Mouse (Mus musculus): ENCODE results near the gene Rtn4rl1. TPM values are rescaled to one million over a fixed set of nuclear protein-coding genes. Genes with fewer than 3 reads are reported as not detected.

Gene Rtn4rl1
- polyA plus RNA-seq, 1 experiment: 0.96 TPM

DNA sequence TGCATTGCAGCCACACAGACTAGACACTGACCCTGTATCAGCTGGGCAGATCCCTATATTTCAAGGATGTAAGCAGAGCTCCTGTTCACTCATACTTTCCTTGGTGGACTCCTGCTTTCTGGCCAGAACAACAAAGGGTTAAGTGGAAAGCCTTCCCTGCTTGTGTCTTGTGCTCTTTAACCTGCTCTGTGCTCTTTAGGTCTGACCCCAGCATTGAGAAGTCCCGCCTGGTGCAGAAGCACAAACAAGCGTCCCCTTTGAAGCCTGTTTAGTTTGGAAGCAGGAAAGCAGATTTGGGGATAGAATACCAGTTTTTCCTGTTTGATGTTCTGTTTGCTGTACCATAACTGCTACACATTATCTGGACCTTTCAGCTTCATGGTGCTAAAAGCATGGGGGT is 35.7 kb upstream of the Rtn4rl1 start:
- no peaks in the 10 kb centered on the region for H3K4me1 ChIP-seq (ENCODE audit: control insufficient read depth, insufficient read depth, low read length)
- H3K9ac ChIP-seq (ENCODE audit: low read depth, poor library complexity, severe bottlenecking): no peak overlapping the region
- H3K27ac ChIP-seq (ENCODE audit: insufficient read depth, low read length): no peak overlapping the region
- TF ChIP-seq CTCF (IDR thresholded peaks at IDR 0.05; ENCODE audit: low read depth, low read length) (no peak), POLR2A (IDR thresholded peaks at IDR 0.05; ENCODE audit: insufficient read depth, low read length) (no peak), EP300 (IDR thresholded peaks at IDR 0.05; ENCODE audit: insufficient read depth, low read depth, low read length) (no peak)
- no peaks in the 10 kb centered on the region for H3K36me3 ChIP-seq (ENCODE audit: control insufficient read depth, insufficient read depth, low read length, poor library complexity, severe bottlenecking)
- H3K4me3 ChIP-seq (ENCODE audit: low read depth, low read length): no peak overlapping the region
- no peaks in the 10 kb centered on the region for H3K27me3 ChIP-seq (ENCODE audit: control insufficient read depth, insufficient read depth, low read length, poor library complexity, severe bottlenecking)
- H3K9me3 ChIP-seq (replicated peaks; ENCODE audit: control insufficient read depth, insufficient read depth, low read length, poor library complexity, severe bottlenecking): no peaks in the 10 kb centered on the region

DNA sequence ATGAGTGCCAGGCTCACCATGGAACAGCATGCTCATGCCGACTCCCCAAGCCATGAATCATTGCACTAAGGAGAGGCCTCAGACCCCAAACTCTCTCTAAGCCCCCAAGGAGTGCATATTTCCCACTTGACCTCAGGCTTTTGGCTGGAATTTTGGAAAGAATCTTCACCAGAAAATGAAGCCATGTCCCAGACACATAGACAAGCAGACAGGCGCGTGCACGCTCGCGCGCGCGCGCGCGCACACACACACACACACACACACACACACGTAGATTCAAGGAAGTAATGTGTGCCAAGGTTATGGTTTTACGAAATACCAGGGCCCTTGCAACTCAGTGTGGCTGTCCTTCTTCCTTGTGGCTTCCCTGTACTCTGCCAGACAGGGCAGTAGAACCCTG is 35.2 kb upstream of the Rtn4rl1 start:
- no peaks in the 10 kb centered on the region for H3K36me3 ChIP-seq (ENCODE audit: control insufficient read depth, insufficient read depth, low read length, poor library complexity, severe bottlenecking)
- TF ChIP-seq POLR2A (IDR thresholded peaks at IDR 0.05; ENCODE audit: insufficient read depth, low read length) (no peak), EP300 (IDR thresholded peaks at IDR 0.05; ENCODE audit: insufficient read depth, low read depth, low read length) (no peak), CTCF (IDR thresholded peaks at IDR 0.05; ENCODE audit: low read depth, low read length) (no peak)
- H3K27ac ChIP-seq (ENCODE audit: insufficient read depth, low read length): no peak overlapping the region
- H3K9ac ChIP-seq (ENCODE audit: low read depth, poor library complexity, severe bottlenecking): no peak overlapping the region
- no peaks in the 10 kb centered on the region for H3K27me3 ChIP-seq (ENCODE audit: control insufficient read depth, insufficient read depth, low read length, poor library complexity, severe bottlenecking)
- no peaks in the 10 kb centered on the region for H3K4me1 ChIP-seq (ENCODE audit: control insufficient read depth, insufficient read depth, low read length)
- H3K9me3 ChIP-seq (replicated peaks; ENCODE audit: control insufficient read depth, insufficient read depth, low read length, poor library complexity, severe bottlenecking): no peaks in the 10 kb centered on the region
- H3K4me3 ChIP-seq (ENCODE audit: low read depth, low read length): no peak overlapping the region

DNA sequence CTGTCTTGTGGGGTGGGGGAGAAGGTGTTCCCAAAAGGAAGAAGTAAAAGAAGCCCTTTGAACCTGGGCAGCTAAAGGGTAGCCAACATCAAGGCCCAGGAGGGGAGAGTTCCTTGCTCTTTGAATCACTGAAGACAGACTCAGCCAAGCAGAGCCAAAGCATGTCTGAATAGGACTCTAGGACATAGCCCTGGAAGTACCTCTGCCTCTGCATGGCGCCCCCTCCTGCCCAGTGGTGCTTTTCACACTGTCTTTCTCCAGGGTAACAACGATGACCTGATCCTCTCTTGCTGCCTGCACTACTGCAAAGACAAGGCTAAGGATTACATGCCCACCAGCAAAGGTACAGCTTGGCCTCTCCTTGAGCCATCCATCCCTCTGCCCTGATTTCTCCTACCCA is 34.0 kb upstream of the Rtn4rl1 start:
- H3K4me3 ChIP-seq (ENCODE audit: low read depth, low read length): no peak overlapping the region
- no peak overlapping the region for H3K27ac ChIP-seq (ENCODE audit: insufficient read depth, low read length)
- no peaks in the 10 kb centered on the region for H3K9me3 ChIP-seq (replicated peaks; ENCODE audit: control insufficient read depth, insufficient read depth, low read length, poor library complexity, severe bottlenecking)
- TF ChIP-seq POLR2A (IDR thresholded peaks at IDR 0.05; ENCODE audit: insufficient read depth, low read length) (no peak), CTCF (IDR thresholded peaks at IDR 0.05; ENCODE audit: low read depth, low read length) (peak; percentile 82)
- no peak overlapping the region for H3K9ac ChIP-seq (ENCODE audit: low read depth, poor library complexity, severe bottlenecking)
- no peaks in the 10 kb centered on the region for H3K4me1 ChIP-seq (ENCODE audit: control insufficient read depth, insufficient read depth, low read length)
- no peaks in the 10 kb centered on the region for H3K27me3 ChIP-seq (ENCODE audit: control insufficient read depth, insufficient read depth, low read length, poor library complexity, severe bottlenecking)
- no peaks in the 10 kb centered on the region for H3K36me3 ChIP-seq (ENCODE audit: control insufficient read depth, insufficient read depth, low read length, poor library complexity, severe bottlenecking)

DNA sequence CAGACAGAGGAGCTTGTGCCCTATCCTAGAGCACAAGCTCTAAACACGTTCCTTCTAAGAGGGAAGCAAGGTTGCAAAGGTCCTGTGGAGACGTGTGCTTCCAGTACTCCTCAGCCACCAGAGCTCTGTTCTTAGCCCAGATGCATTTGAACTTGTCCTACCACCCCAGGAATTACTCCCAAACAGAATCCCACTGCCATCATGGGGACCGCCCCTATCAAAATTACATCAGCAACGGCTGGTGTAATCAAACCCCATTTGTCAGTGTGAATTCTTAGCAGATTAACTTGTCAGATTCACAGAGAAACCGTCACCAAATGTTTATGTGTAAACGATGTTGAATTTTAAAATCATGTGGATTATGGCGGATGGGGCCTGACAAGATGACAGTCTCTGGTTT is 32.6 kb upstream of the Rtn4rl1 start:
- H3K36me3 ChIP-seq (ENCODE audit: control insufficient read depth, insufficient read depth, low read length, poor library complexity, severe bottlenecking): no peaks in the 10 kb centered on the region

DNA sequence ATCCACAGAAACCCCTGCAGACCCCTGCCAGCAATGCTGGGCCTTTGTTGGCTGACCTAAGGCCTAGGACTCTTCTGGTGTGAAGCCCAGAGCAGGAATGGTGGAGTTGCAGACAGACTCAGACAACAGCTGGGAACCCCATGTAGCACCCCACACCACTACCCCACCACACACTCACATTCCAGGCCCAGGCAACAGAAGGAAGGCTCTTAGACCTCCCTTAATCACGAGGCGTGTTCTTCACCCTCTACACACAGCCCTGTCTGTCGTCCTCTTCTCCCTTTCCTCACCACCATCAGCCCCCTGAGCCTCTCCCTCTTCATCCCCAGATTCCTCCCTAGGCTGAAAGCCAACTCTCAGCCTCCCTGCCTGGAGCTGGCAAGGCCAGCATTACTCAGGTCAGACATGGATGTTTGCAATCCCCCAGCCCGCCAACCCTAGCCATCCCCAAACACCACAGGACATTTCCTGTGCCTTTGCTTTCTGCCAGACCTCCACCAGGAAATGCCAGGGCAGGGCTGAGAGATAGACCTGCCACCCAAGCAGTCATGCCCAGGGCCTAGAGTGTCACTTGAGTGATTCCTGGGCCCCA is 32.1 kb upstream of the Rtn4rl1 start:
- no peaks in the 10 kb centered on the region for H3K36me3 ChIP-seq (ENCODE audit: control insufficient read depth, insufficient read depth, low read length, poor library complexity, severe bottlenecking)
- no peak overlapping the region for H3K9ac ChIP-seq (ENCODE audit: low read depth, poor library complexity, severe bottlenecking)
- H3K4me1 ChIP-seq (ENCODE audit: control insufficient read depth, insufficient read depth, low read length): no peaks in the 10 kb centered on the region
- peaks cover 6% of the 10 kb centered on the region for H3K27me3 ChIP-seq (ENCODE audit: control insufficient read depth, insufficient read depth, low read length, poor library complexity, severe bottlenecking)
- no peak for TF ChIP-seq EP300 (IDR thresholded peaks at IDR 0.05; ENCODE audit: insufficient read depth, low read depth, low read length)
- no peak for TF ChIP-seq POLR2A (IDR thresholded peaks at IDR 0.05; ENCODE audit: insufficient read depth, low read length)
- no peak for TF ChIP-seq CTCF (IDR thresholded peaks at IDR 0.05; ENCODE audit: low read depth, low read length)
- H3K27ac ChIP-seq (ENCODE audit: insufficient read depth, low read length): no peak overlapping the region
- no peaks in the 10 kb centered on the region for H3K9me3 ChIP-seq (replicated peaks; ENCODE audit: control insufficient read depth, insufficient read depth, low read length, poor library complexity, severe bottlenecking)
- no peak overlapping the region for H3K4me3 ChIP-seq (ENCODE audit: low read depth, low read length)

More for the DNA sequence above, 32.6 kb upstream of the Rtn4rl1 start:
- Histone ChIP-seq H3K27me3 (ENCODE audit: control insufficient read depth, insufficient read depth, low read length, poor library complexity, severe bottlenecking) (peaks cover under 1% of the 10 kb centered on the region; the same call in 1 of the 2 replicates), H3K27ac (ENCODE audit: insufficient read depth, low read length) (no peak overlapping the region), H3K4me1 (ENCODE audit: control insufficient read depth, insufficient read depth, low read length) (no peaks in the 10 kb centered on the region), H3K9ac (ENCODE audit: low read depth, poor library complexity, severe bottlenecking) (no peak overlapping the region), H3K9me3 (replicated peaks; ENCODE audit: control insufficient read depth, insufficient read depth, low read length, poor library complexity, severe bottlenecking) (no peaks in the 10 kb centered on the region), H3K4me3 (ENCODE audit: low read depth, low read length) (no peak overlapping the region)
- TF ChIP-seq CTCF (IDR thresholded peaks at IDR 0.05; ENCODE audit: low read depth, low read length): no peak
- TF ChIP-seq POLR2A (IDR thresholded peaks at IDR 0.05; ENCODE audit: insufficient read depth, low read length): no peak
- no peak for TF ChIP-seq EP300 (IDR thresholded peaks at IDR 0.05; ENCODE audit: insufficient read depth, low read depth, low read length)

DNA sequence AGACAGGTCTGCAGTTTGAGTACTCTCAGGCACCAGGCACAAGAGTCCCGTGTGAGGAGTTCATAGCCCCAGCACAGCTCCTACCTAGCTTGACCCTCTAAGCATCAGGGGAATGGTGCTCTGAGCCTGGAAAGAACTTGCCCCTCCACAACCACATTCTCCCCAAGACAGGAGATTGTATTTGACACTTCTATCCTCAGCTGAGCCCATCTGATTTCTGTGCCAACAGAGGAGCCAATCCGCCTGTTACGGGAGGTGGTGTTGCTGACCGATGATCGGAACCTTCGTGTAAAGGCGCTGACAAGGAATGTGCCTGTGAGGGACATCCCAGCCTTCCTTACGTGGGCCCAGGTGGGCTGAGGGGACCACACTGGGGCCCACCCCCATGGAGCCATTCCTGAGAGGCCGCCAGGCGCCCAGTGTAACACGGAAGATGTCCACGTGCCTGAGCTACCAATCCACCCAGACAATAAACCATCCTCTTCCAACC is 30.9 kb upstream of the Rtn4rl1 start:
- Histone ChIP-seq H3K9ac (ENCODE audit: low read depth, poor library complexity, severe bottlenecking) (no peak overlapping the region), H3K27ac (ENCODE audit: insufficient read depth, low read length) (no peak overlapping the region), H3K4me3 (ENCODE audit: low read depth, low read length) (no peak overlapping the region), H3K36me3 (ENCODE audit: control insufficient read depth, insufficient read depth, low read length, poor library complexity, severe bottlenecking) (no peaks in the 10 kb centered on the region), H3K27me3 (ENCODE audit: control insufficient read depth, insufficient read depth, low read length, poor library complexity, severe bottlenecking) (peaks cover 15% of the 10 kb centered on the region), H3K4me1 (ENCODE audit: control insufficient read depth, insufficient read depth, low read length) (no peaks in the 10 kb centered on the region), H3K9me3 (replicated peaks; ENCODE audit: control insufficient read depth, insufficient read depth, low read length, poor library complexity, severe bottlenecking) (no peaks in the 10 kb centered on the region)
- TF ChIP-seq EP300 (IDR thresholded peaks at IDR 0.05; ENCODE audit: insufficient read depth, low read depth, low read length): no peak
- no peak for TF ChIP-seq POLR2A (IDR thresholded peaks at IDR 0.05; ENCODE audit: insufficient read depth, low read length)
- TF ChIP-seq CTCF (IDR thresholded peaks at IDR 0.05; ENCODE audit: low read depth, low read length): no peak
